Mouse (Mus musculus) spleen, adult 2 months (tissue): Measurements from ENCODE around the gene Megf8. TPM values are rescaled to one million over a fixed set of nuclear protein-coding genes. Genes with fewer than 3 reads are reported as not detected.

ENCODE experiments used
- DNase-seq, 2 experiments: peaks; one replicate each; pipeline versions ENCODE4 v3.0.0 to v3.0.0-alpha.2; 2012 to 2021; ENCODE audit warnings: low spot score in 2 of 2, low read depth in 1 of 2
- H3K27ac ChIP-seq: fragments of 200-500 bp; 2 replicates; pipeline ENCODE4 v1.5.1; 2012; ENCODE audit warnings: low read length, inconsistent platforms; ENCODE audit not compliant: insufficient read depth
- H3K27me3 ChIP-seq: fragments of 200-500 bp; 2 replicates; pipeline ENCODE4 v1.6.1; 2012; ENCODE audit warnings: mild to moderate bottlenecking, moderate library complexity, low read length, inconsistent platforms; ENCODE audit not compliant: control insufficient read depth, insufficient read depth
- H3K36me3 ChIP-seq: fragments of 200-500 bp; 2 replicates; pipeline ENCODE4 v1.6.1; 2012; ENCODE audit warnings: mild to moderate bottlenecking, low read length, inconsistent platforms; ENCODE audit not compliant: control insufficient read depth, insufficient read depth
- H3K4me1 ChIP-seq: fragments of 200-500 bp; 2 replicates; pipeline ENCODE4 v1.6.1; 2011; ENCODE audit warnings: inconsistent platforms; ENCODE audit not compliant: control insufficient read depth, insufficient read depth, insufficient read length
- H3K4me3 ChIP-seq: fragments of 200-500 bp; 2 replicates; pipeline ENCODE4 v1.5.1; 2011; ENCODE audit warnings: mild to moderate bottlenecking, inconsistent platforms; ENCODE audit not compliant: insufficient read depth, insufficient read length; ENCODE audit errors: extremely low read depth
- CTCF ChIP-seq: fragments of 200-500 bp; IDR thresholded peaks from 2 replicates; pipeline ENCODE4 v1.5.1; 2011; ENCODE audit warnings: mild to moderate bottlenecking, inconsistent platforms; ENCODE audit not compliant: insufficient read depth, insufficient read length, insufficient replicate concordance; ENCODE audit errors: extremely low read depth
- POLR2A ChIP-seq: fragments of 200-500 bp; IDR thresholded peaks from 2 replicates; pipeline ENCODE4 v1.6.1; 2011; ENCODE audit warnings: low read depth, low read length, inconsistent platforms
- WGBS: fragments of 180-500 bp; shearing (Covaris S2); methylation state at CpG from one replicate; pipeline ENCODE4 v1.1.7; 2018; 5-methylcytosine and 5-hydroxymethylcytosine counted together
- polyA plus RNA-seq: library from polyadenylated mRNA; depleted of rRNA; stranded (reverse); fragments of >200 nt; gene quantifications from 2 replicates; pipeline ENCODE4 v1.2.3, GENCODE M21; 2012

Gene Megf8
- polyA plus RNA-seq, 1 experiment: 11.0 TPM

GRCm38 (mm10) chr7:25284766-25285165 is 32.2 kb upstream of the Megf8 start:
- Histone ChIP-seq H3K27ac (no peak overlapping the region), H3K27me3 (no peaks in the 10 kb centered on the region), H3K36me3 (peaks cover 46% of the 10 kb centered on the region), H3K4me3 (no peak overlapping the region), H3K4me1 (peaks cover 26% of the 10 kb centered on the region; the same call in 1 of the 2 replicates)
- TF ChIP-seq POLR2A (no peak), CTCF (no peak)
- WGBS: 81% methylated on average over 5 of the region's 5 CpGs
- no peak for DNase-seq

- 95% methylated on average over 20 of the region's 20 CpGs for WGBS
- no peak overlapping the region for H3K4me3 ChIP-seq
- DNase-seq: no peak
- TF ChIP-seq POLR2A (no peak), CTCF (no peak)
- no peak overlapping the region for H3K27ac ChIP-seq
- peaks cover 18% of the 10 kb centered on the region; the same call in 1 of the 2 replicates for H3K4me1 ChIP-seq
- H3K36me3 ChIP-seq: peaks cover 53% of the 10 kb centered on the region
- no peaks in the 10 kb centered on the region for H3K27me3 ChIP-seq
Observed at GRCm38 (mm10) chr7:25285511-25286238, 31.3 kb upstream of the Megf8 start.

GRCm38 (mm10) chr7:25286989-25287388 is 30.0 kb upstream of the Megf8 start:
- peaks cover 8% of the 10 kb centered on the region; the same call in 1 of the 2 replicates for H3K4me1 ChIP-seq
- no peaks in the 10 kb centered on the region for H3K27me3 ChIP-seq
- DNase-seq: no peak
- 92% methylated on average over 8 of the region's 8 CpGs for WGBS
- H3K36me3 ChIP-seq: peaks cover 64% of the 10 kb centered on the region
- TF ChIP-seq CTCF (no peak), POLR2A (no peak)
- H3K4me3 ChIP-seq: no peak overlapping the region
- no peak overlapping the region for H3K27ac ChIP-seq

- H3K4me1 ChIP-seq: peaks cover 8% of the 10 kb centered on the region; the same call in 1 of the 2 replicates
- H3K4me3 ChIP-seq: no peak overlapping the region
- no peak for TF ChIP-seq CTCF
- no peak for TF ChIP-seq POLR2A
- peaks cover 73% of the 10 kb centered on the region for H3K36me3 ChIP-seq
- WGBS: 97% methylated on average over 12 of the region's 12 CpGs
- no peak for DNase-seq
- H3K27me3 ChIP-seq: no peaks in the 10 kb centered on the region
- no peak overlapping the region for H3K27ac ChIP-seq
Observed at GRCm38 (mm10) chr7:25288011-25288410, 29.0 kb upstream of the Megf8 start.

- no peak for TF ChIP-seq POLR2A
- no peak for TF ChIP-seq CTCF
- Histone ChIP-seq H3K4me1 (peaks cover 4% of the 10 kb centered on the region; the same call in 1 of the 2 replicates), H3K27ac (no peak overlapping the region), H3K4me3 (no peak overlapping the region), H3K36me3 (peaks cover 77% of the 10 kb centered on the region), H3K27me3 (no peaks in the 10 kb centered on the region)
- DNase-seq: no peak
- WGBS: 93% methylated on average over 3 of the region's 3 CpGs
Observed at GRCm38 (mm10) chr7:25288721-25289120, 28.2 kb upstream of the Megf8 start.

- Histone ChIP-seq H3K4me3 (no peak overlapping the region), H3K36me3 (peaks cover 76% of the 10 kb centered on the region), H3K4me1 (no peaks in the 10 kb centered on the region), H3K27ac (no peak overlapping the region), H3K27me3 (no peaks in the 10 kb centered on the region)
- WGBS: 98% methylated on average over 3 of the region's 3 CpGs
- TF ChIP-seq POLR2A (no peak), CTCF (no peak)
- DNase-seq: no peak
Observed at GRCm38 (mm10) chr7:25289925-25290324, 27.0 kb upstream of the Megf8 start.

- no peaks in the 10 kb centered on the region for H3K4me1 ChIP-seq
- H3K27me3 ChIP-seq: no peaks in the 10 kb centered on the region
- WGBS: 96% methylated on average over 1 of the region's 1 CpGs
- DNase-seq: no peak
- no peak overlapping the region for H3K27ac ChIP-seq
- H3K36me3 ChIP-seq: peaks cover 71% of the 10 kb centered on the region
- H3K4me3 ChIP-seq: no peak overlapping the region
- no peak for TF ChIP-seq POLR2A
- TF ChIP-seq CTCF: no peak
Observed at GRCm38 (mm10) chr7:25290463-25290862, 26.5 kb upstream of the Megf8 start.
